In the genomic region with DNA sequence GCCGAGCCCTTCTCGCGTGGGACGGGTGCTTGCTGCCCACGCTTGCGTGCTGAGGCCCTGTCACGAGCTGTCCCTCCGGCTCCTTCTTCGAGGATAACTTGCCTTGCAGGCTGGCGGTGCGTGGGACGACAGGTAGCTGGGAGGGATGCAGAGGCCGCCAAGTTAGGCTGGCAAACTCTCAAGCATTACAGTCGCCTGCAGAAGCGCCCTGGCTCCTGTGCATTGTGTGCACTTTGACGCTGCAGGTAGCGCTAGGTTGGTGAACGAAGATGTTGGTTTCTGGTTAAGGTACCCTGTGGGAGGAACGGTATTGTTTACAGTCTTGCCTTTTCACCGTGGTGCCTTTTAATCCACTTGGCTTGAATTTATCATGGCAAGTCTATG, we compare ENCODE assay signal across 7 mouse cellular contexts. TPM values are rescaled to one million over a fixed set of nuclear protein-coding genes. Genes with fewer than 3 reads are reported as not detected.
DNase-seq lines count a peak whose midpoint lies in the region; ATAC-seq and TF ChIP-seq lines count a peak whose summit lies in the region.

No protein-coding gene starts in this region.

- DNase-seq in lung, postnatal 0 days (ENCODE audit: low spot score) = peak; percentile 8
- no peak for DNase-seq in lung, adult 18-20 months
- DNase-seq in embryonic facial prominence, embryonic 10.5 days (ENCODE audit: low spot score) = no peak
- DNase-seq in hindbrain, embryonic 11.5 days (ENCODE audit: low spot score) = no peak
- DNase-seq in midbrain, embryonic 11.5 days (ENCODE audit: low spot score, missing footprints) = no peak
- DNase-seq in retina, embryonic 14.5 days (ENCODE audit: low spot score) = no peak
- no peak for DNase-seq in frontal cortex, postnatal 25 days (ENCODE audit: low spot score in 2 of 2)

- H3K27me3 ChIP-seq in lung, postnatal 0 days (replicated peaks; ENCODE audit: insufficient read depth, low read length) = no peaks in the 10 kb centered on the region
- no peaks in the 10 kb centered on the region for H3K27me3 ChIP-seq in embryonic facial prominence, embryonic 10.5 days (replicated peaks; ENCODE audit: low read depth, poor library complexity, severe bottlenecking)
- H3K27me3 ChIP-seq in hindbrain, embryonic 11.5 days (ENCODE audit: control insufficient read depth, insufficient read depth, low read length) = no peaks in the 10 kb centered on the region
- H3K27me3 ChIP-seq in midbrain, embryonic 11.5 days (ENCODE audit: control insufficient read depth, insufficient read depth, low read length) = no peaks in the 10 kb centered on the region

- H3K4me1 ChIP-seq in lung, postnatal 0 days (ENCODE audit: insufficient read depth, low read depth, low read length) = peaks cover 3% of the 10 kb centered on the region; the same call in 1 of the 2 replicates
- peaks cover 11% of the 10 kb centered on the region for H3K4me1 ChIP-seq in embryonic facial prominence, embryonic 10.5 days
- no peaks in the 10 kb centered on the region for H3K4me1 ChIP-seq in hindbrain, embryonic 11.5 days (replicated peaks; ENCODE audit: control insufficient read depth, insufficient read depth, low read length)
- peaks cover 11% of the 10 kb centered on the region for H3K4me1 ChIP-seq in midbrain, embryonic 11.5 days (ENCODE audit: control insufficient read depth, insufficient read depth, low read length)

- H3K36me3 ChIP-seq in lung, postnatal 0 days (ENCODE audit: insufficient read depth, low read length) = no peaks in the 10 kb centered on the region
- H3K36me3 ChIP-seq in embryonic facial prominence, embryonic 10.5 days (replicated peaks) = peaks cover 24% of the 10 kb centered on the region
- no peaks in the 10 kb centered on the region; the same call in 1 of the 2 replicates for H3K36me3 ChIP-seq in hindbrain, embryonic 11.5 days (ENCODE audit: control insufficient read depth, insufficient read depth, low read length)
- H3K36me3 ChIP-seq in midbrain, embryonic 11.5 days (ENCODE audit: control insufficient read depth, insufficient read depth, low read length) = peaks cover 5% of the 10 kb centered on the region

- peak overlapping the region; percentile 86 for H3K9ac ChIP-seq in lung, postnatal 0 days (replicated peaks; ENCODE audit: low read depth)
- H3K9ac ChIP-seq in hindbrain, embryonic 11.5 days (ENCODE audit: low read depth, low read length) = peak overlapping the region; percentile 91
- peak overlapping the region; percentile 86 for H3K9ac ChIP-seq in midbrain, embryonic 11.5 days (ENCODE audit: low read length)

- no peak for TF ChIP-seq CTCF in lung, postnatal 0 days (IDR thresholded peaks at IDR 0.05)

- peak overlapping the region; percentile 89 for H3K4me2 ChIP-seq in lung, postnatal 0 days (replicated peaks; ENCODE audit: low read depth, low read length)
- H3K4me2 ChIP-seq in hindbrain, embryonic 11.5 days (replicated peaks; ENCODE audit: low read depth, low read length) = peak overlapping the region; percentile 65
- peak overlapping the region; percentile 79 for H3K4me2 ChIP-seq in midbrain, embryonic 11.5 days

- peak overlapping the region; percentile 63 for H3K27ac ChIP-seq in lung, postnatal 0 days (ENCODE audit: low read length)
- peak overlapping the region; percentile 90 for H3K27ac ChIP-seq in embryonic facial prominence, embryonic 10.5 days (replicated peaks)
- H3K27ac ChIP-seq in hindbrain, embryonic 11.5 days (ENCODE audit: low read depth, low read length) = peak overlapping the region; percentile 36; the same call in 1 of the 2 replicates
- H3K27ac ChIP-seq in midbrain, embryonic 11.5 days (ENCODE audit: low read depth, low read length) = no peak overlapping the region

- ATAC-seq in lung, postnatal 0 days = no peak
- no peak for ATAC-seq in hindbrain, embryonic 11.5 days (ENCODE audit: low FRiP score)
- ATAC-seq in midbrain, embryonic 11.5 days (ENCODE audit: low FRiP score) = no peak

- H3K9me3 ChIP-seq in lung, postnatal 0 days (ENCODE audit: low read length) = no peaks in the 10 kb centered on the region
- no peaks in the 10 kb centered on the region for H3K9me3 ChIP-seq in embryonic facial prominence, embryonic 10.5 days
- H3K9me3 ChIP-seq in hindbrain, embryonic 11.5 days (ENCODE audit: control insufficient read depth, low read length) = no peaks in the 10 kb centered on the region
- no peaks in the 10 kb centered on the region for H3K9me3 ChIP-seq in midbrain, embryonic 11.5 days (ENCODE audit: control insufficient read depth, low read length)

- no peak for TF ChIP-seq EP300 in lung, postnatal 0 days (IDR thresholded peaks at IDR 0.05)

- peak overlapping the region; percentile 84 for H3K4me3 ChIP-seq in lung, postnatal 0 days (ENCODE audit: low read depth, low read length)
- H3K4me3 ChIP-seq in embryonic facial prominence, embryonic 10.5 days = peak overlapping the region; percentile 75
- H3K4me3 ChIP-seq in hindbrain, embryonic 11.5 days (ENCODE audit: low read depth, low read length) = peak overlapping the region; percentile 93
- peak overlapping the region; percentile 58 for H3K4me3 ChIP-seq in midbrain, embryonic 11.5 days (ENCODE audit: low read depth, low read length)

- 0% methylated on average over 20 of the region's 20 CpGs for WGBS in lung, postnatal 0 days
- 2% methylated on average over 20 of the region's 20 CpGs for WGBS in embryonic facial prominence, embryonic 10.5 days
- 2% methylated on average over 18 of the region's 20 CpGs for WGBS in hindbrain, embryonic 11.5 days
- WGBS in midbrain, embryonic 11.5 days = under 1% methylated on average over 20 of the region's 20 CpGs

RNA-seq across cellular contexts. Expression of gene Shprh, which starts 0.5 kb away (rescaled TPM):
- polyA plus RNA-seq in lung, postnatal 0 days (2015; fragmentation: Nextera tagmentation; extraction: Ambion mirVana) = 6.8 and 7.8 TPM in 2 replicates
- polyA plus RNA-seq in embryonic facial prominence, embryonic 10.5 days (2016; fragmentation: Nextera tagmentation; extraction: Ambion mirVana) = 18.6 and 19.1 TPM in 2 replicates
- 28.3 and 33.6 TPM in 2 replicates for polyA plus RNA-seq in hindbrain, embryonic 11.5 days (2014; fragmentation: Nextera tagmentation; extraction: Ambion mirVana)
- polyA plus RNA-seq in midbrain, embryonic 11.5 days (2014; fragmentation: Nextera tagmentation; extraction: Ambion mirVana) = 26.7 and 29.8 TPM in 2 replicates
